Mouse (Mus musculus): ENCODE measurements at regions not wholly inside any gene's neighbourhood (a gene's known extent, or its start where the extent isn't known, plus 50 kb on each side); places are given as distances from the start of the nearest gene placed in this dataset.

DNA sequence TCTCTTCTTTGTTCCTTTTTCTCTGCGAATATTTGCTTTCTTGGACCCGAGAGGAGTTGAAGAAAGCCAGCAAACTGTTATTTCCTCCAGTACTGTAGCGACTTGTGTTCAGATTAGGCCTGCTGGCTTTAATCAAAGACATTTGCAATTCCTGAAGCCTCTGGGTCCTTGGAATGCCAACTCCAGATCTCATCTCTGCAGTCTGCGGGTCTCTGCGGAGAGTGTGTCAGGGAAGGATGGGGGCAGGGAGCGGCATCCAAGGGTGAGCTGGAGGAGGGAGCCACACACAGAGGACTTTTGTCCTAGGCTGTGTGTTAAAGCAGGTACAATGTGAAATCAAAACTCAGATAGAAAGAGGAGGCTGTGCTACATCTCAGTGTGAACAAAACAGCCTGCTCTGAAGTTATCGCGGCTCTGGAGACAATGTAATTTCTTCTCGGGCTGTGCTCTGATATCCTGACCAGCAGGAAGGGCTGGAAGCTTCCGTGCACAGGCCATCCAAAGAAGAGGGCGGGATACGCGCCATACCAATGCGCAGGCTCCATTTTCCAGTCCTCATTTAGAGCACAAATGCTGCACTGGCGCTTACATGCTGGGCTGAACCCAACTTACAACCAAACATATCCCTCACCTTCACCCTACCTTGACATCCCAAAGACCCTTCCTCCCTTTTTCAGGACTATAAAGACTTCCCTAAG is 71.1 kb upstream of the Cadm1 start:
- Histone ChIP-seq H3K27me3 (ENCODE audit: control insufficient read depth, insufficient read depth, low read length) (no peaks in the 10 kb centered on the region), H3K27ac (ENCODE audit: low read length) (no peak overlapping the region), H3K9ac (ENCODE audit: low read length) (no peak overlapping the region), H3K4me2 (ENCODE audit: low read depth, low read length) (no peak overlapping the region), H3K4me1 (ENCODE audit: control insufficient read depth, insufficient read depth, low read length) (no peaks in the 10 kb centered on the region), H3K4me3 (replicated peaks; ENCODE audit: low read length) (no peak overlapping the region), H3K9me3 (replicated peaks; ENCODE audit: control insufficient read depth, low read length) (no peaks in the 10 kb centered on the region), H3K36me3 (ENCODE audit: control insufficient read depth, insufficient read depth, low read length) (no peaks in the 10 kb centered on the region)
- WGBS, result 53% methylated on average over 15 of the region's 15 CpGs
- no peak for ATAC-seq (ENCODE audit: insufficient read depth, low FRiP score)

DNA sequence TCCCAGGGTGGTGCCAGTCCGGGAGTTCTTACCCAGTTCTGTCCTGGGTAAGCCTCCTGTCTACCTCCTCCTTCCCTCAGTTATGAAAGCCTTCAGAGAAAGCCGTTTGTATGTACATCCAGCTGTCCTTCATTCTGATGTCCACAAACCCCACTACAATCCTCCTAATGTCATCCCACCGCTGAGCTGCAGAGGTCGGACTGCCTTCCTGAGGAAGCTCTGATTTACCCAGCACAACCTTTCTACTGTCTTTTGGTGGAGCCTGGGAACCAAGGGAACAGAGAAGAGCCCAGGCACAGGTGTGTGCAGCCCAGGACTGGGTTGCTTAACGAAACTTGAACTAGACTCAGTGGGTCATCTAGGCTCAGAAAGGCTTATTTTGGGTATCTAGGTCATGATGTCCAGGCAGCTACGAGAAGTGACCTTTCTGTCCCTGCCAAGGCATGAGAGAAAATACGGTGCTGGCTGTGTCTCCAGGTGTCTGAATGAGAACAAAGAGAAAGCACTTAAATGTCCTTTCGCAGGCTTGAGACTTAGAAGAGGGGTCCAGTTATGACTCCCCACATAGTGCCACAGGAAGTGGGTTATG is 70.4 kb upstream of the Cadm1 start:
- H3K27me3 ChIP-seq (ENCODE audit: control insufficient read depth, insufficient read depth, low read length), result no peaks in the 10 kb centered on the region
- H3K9me3 ChIP-seq (replicated peaks; ENCODE audit: control insufficient read depth, low read length), result no peaks in the 10 kb centered on the region
- no peak overlapping the region for H3K27ac ChIP-seq (ENCODE audit: low read length)
- WGBS, result 84% methylated on average over 8 of the region's 8 CpGs
- ATAC-seq (ENCODE audit: insufficient read depth, low FRiP score), result no peak
- no peak overlapping the region for H3K4me2 ChIP-seq (ENCODE audit: low read depth, low read length)
- no peaks in the 10 kb centered on the region for H3K36me3 ChIP-seq (ENCODE audit: control insufficient read depth, insufficient read depth, low read length)
- no peak overlapping the region for H3K9ac ChIP-seq (ENCODE audit: low read length)
- H3K4me1 ChIP-seq (ENCODE audit: control insufficient read depth, insufficient read depth, low read length), result no peaks in the 10 kb centered on the region
- H3K4me3 ChIP-seq (replicated peaks; ENCODE audit: low read length), result no peak overlapping the region

DNA sequence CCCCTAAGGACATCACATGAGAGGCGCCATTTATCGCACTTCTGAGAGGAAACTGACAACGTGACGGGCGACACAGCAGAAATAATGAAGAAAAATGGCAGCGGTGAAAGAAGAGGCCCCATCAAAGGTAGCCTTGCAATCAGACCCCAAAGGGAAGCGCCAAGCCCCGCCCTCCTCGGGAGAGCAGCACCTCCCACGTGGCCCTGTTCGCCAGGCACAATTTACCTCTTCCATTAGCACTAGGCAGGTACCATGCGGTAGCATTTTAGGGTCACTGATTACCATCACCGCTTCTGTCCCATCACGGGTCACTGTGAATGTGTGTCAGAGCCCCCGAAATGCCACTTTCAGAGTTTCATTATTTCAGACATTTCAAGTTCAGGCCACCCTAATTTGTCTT is 69.7 kb upstream of the Cadm1 start:
- no peaks in the 10 kb centered on the region for H3K36me3 ChIP-seq (ENCODE audit: control insufficient read depth, insufficient read depth, low read length)
- ATAC-seq (ENCODE audit: insufficient read depth, low FRiP score), result no peak
- WGBS, result 82% methylated on average over 15 of the region's 15 CpGs
- no peaks in the 10 kb centered on the region for H3K4me1 ChIP-seq (ENCODE audit: control insufficient read depth, insufficient read depth, low read length)
- H3K4me3 ChIP-seq (replicated peaks; ENCODE audit: low read length), result no peak overlapping the region
- H3K27ac ChIP-seq (ENCODE audit: low read length), result no peak overlapping the region
- no peaks in the 10 kb centered on the region for H3K9me3 ChIP-seq (replicated peaks; ENCODE audit: control insufficient read depth, low read length)
- no peak overlapping the region for H3K4me2 ChIP-seq (ENCODE audit: low read depth, low read length)
- no peak overlapping the region for H3K9ac ChIP-seq (ENCODE audit: low read length)
- H3K27me3 ChIP-seq (ENCODE audit: control insufficient read depth, insufficient read depth, low read length), result no peaks in the 10 kb centered on the region

- Histone ChIP-seq H3K27me3 (ENCODE audit: control insufficient read depth, insufficient read depth, low read length) (no peaks in the 10 kb centered on the region), H3K4me1 (ENCODE audit: control insufficient read depth, insufficient read depth, low read length) (no peaks in the 10 kb centered on the region), H3K4me3 (replicated peaks; ENCODE audit: low read length) (no peak overlapping the region), H3K9ac (ENCODE audit: low read length) (no peak overlapping the region), H3K27ac (ENCODE audit: low read length) (no peak overlapping the region), H3K4me2 (ENCODE audit: low read depth, low read length) (no peak overlapping the region), H3K9me3 (replicated peaks; ENCODE audit: control insufficient read depth, low read length) (no peaks in the 10 kb centered on the region), H3K36me3 (ENCODE audit: control insufficient read depth, insufficient read depth, low read length) (no peaks in the 10 kb centered on the region)
- ATAC-seq (ENCODE audit: insufficient read depth, low FRiP score), result no peak
- WGBS, result 82% methylated on average over 3 of the region's 3 CpGs
Observed at GRCm38 (mm10) chr9:47461915-47462314, 68.1 kb upstream of the Cadm1 start.

DNA sequence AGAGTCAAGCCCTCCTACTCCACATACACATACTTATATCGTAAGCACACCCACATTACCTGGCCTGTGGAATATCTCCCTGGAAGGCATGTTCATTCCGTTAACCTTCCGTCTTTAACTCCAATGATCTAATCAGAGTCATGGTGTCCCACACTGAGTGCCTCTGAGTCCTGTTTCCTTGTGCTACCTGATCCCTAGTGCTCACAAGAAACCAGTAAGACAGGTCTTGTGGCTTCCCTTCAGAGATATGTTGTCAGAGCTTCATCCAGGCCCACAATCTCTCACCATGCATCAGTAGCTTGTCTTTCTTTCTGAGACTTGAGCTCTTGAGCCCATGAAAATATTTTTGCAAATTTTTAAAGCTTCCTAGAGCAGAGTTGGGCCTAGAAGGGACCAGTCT is 63.2 kb upstream of the Cadm1 start:
- H3K27me3 ChIP-seq (ENCODE audit: control insufficient read depth, insufficient read depth, low read length), result no peaks in the 10 kb centered on the region
- H3K9me3 ChIP-seq (replicated peaks; ENCODE audit: control insufficient read depth, low read length), result no peaks in the 10 kb centered on the region
- H3K4me1 ChIP-seq (ENCODE audit: control insufficient read depth, insufficient read depth, low read length), result no peaks in the 10 kb centered on the region
- no peaks in the 10 kb centered on the region for H3K36me3 ChIP-seq (ENCODE audit: control insufficient read depth, insufficient read depth, low read length)
- WGBS, result 76% methylated on average over 3 of the region's 3 CpGs
- H3K4me2 ChIP-seq (ENCODE audit: low read depth, low read length), result no peak overlapping the region
- no peak for ATAC-seq (ENCODE audit: insufficient read depth, low FRiP score)
- H3K9ac ChIP-seq (ENCODE audit: low read length), result no peak overlapping the region
- no peak overlapping the region for H3K4me3 ChIP-seq (replicated peaks; ENCODE audit: low read length)
- no peak overlapping the region for H3K27ac ChIP-seq (ENCODE audit: low read length)

- WGBS, result 73% methylated on average over 9 of the region's 9 CpGs
- no peak overlapping the region for H3K4me2 ChIP-seq (ENCODE audit: low read depth, low read length)
Observed at GRCm38 (mm10) chr9:47467815-47468214, 62.2 kb upstream of the Cadm1 start.

DNA sequence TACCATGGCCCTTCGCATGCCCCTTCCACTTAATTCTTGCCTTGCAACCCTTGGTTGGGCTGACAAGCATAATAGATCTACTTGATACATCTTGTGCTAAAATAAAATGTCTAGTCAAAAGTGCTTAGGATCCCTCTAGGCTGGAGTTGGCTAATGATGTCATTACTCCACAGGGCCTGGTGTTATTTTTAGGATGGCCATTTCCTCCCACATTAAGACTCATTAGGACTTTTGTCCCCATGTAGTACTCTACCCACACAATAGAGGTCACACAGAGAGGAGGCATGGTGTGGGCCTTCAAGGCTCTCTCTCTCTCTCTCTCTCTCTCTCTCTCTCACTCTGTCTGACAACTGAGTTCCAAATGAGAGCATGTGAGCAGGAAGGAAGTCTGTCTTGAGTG is 60.4 kb upstream of the Cadm1 start:
- H3K9ac ChIP-seq (ENCODE audit: low read length), result no peak overlapping the region
- H3K27ac ChIP-seq (ENCODE audit: low read length), result no peak overlapping the region
- WGBS, result 85% methylated on average over 1 of the region's 1 CpGs
- no peak overlapping the region for H3K4me3 ChIP-seq (replicated peaks; ENCODE audit: low read length)
- H3K9me3 ChIP-seq (replicated peaks; ENCODE audit: control insufficient read depth, low read length), result no peaks in the 10 kb centered on the region
- H3K27me3 ChIP-seq (ENCODE audit: control insufficient read depth, insufficient read depth, low read length), result no peaks in the 10 kb centered on the region
- H3K36me3 ChIP-seq (ENCODE audit: control insufficient read depth, insufficient read depth, low read length), result no peaks in the 10 kb centered on the region
- no peak overlapping the region for H3K4me2 ChIP-seq (ENCODE audit: low read depth, low read length)
- ATAC-seq (ENCODE audit: insufficient read depth, low FRiP score), result no peak
- no peaks in the 10 kb centered on the region for H3K4me1 ChIP-seq (ENCODE audit: control insufficient read depth, insufficient read depth, low read length)

More at GRCm38 (mm10) chr9:47467815-47468214, 62.2 kb upstream of the Cadm1 start:
- no peaks in the 10 kb centered on the region for H3K4me1 ChIP-seq (ENCODE audit: control insufficient read depth, insufficient read depth, low read length)
- H3K27me3 ChIP-seq (ENCODE audit: control insufficient read depth, insufficient read depth, low read length), result no peaks in the 10 kb centered on the region
- H3K27ac ChIP-seq (ENCODE audit: low read length), result no peak overlapping the region
- H3K9me3 ChIP-seq (replicated peaks; ENCODE audit: control insufficient read depth, low read length), result no peaks in the 10 kb centered on the region
- ATAC-seq (ENCODE audit: insufficient read depth, low FRiP score), result no peak
- H3K9ac ChIP-seq (ENCODE audit: low read length), result no peak overlapping the region
- no peak overlapping the region for H3K4me3 ChIP-seq (replicated peaks; ENCODE audit: low read length)
- H3K36me3 ChIP-seq (ENCODE audit: control insufficient read depth, insufficient read depth, low read length), result no peaks in the 10 kb centered on the region

GRCm38 (mm10) chr9:47470741-47471140 is 59.2 kb upstream of the Cadm1 start:
- ATAC-seq (ENCODE audit: insufficient read depth, low FRiP score), result no peak
- Histone ChIP-seq H3K4me3 (replicated peaks; ENCODE audit: low read length) (no peak overlapping the region), H3K36me3 (ENCODE audit: control insufficient read depth, insufficient read depth, low read length) (no peaks in the 10 kb centered on the region), H3K4me2 (ENCODE audit: low read depth, low read length) (no peak overlapping the region), H3K9me3 (replicated peaks; ENCODE audit: control insufficient read depth, low read length) (no peaks in the 10 kb centered on the region), H3K9ac (ENCODE audit: low read length) (no peak overlapping the region), H3K4me1 (ENCODE audit: control insufficient read depth, insufficient read depth, low read length) (no peaks in the 10 kb centered on the region), H3K27me3 (ENCODE audit: control insufficient read depth, insufficient read depth, low read length) (no peaks in the 10 kb centered on the region), H3K27ac (ENCODE audit: low read length) (no peak overlapping the region)
- WGBS, result 61% methylated on average over 1 of the region's 1 CpGs

GRCm38 (mm10) chr9:47471767-47472420 is 58.1 kb upstream of the Cadm1 start:
- WGBS, result 48% methylated on average over 10 of the region's 10 CpGs
- no peak overlapping the region for H3K27ac ChIP-seq (ENCODE audit: low read length)
- no peak for ATAC-seq (ENCODE audit: insufficient read depth, low FRiP score)
- H3K4me1 ChIP-seq (ENCODE audit: control insufficient read depth, insufficient read depth, low read length), result no peaks in the 10 kb centered on the region
- H3K27me3 ChIP-seq (ENCODE audit: control insufficient read depth, insufficient read depth, low read length), result no peaks in the 10 kb centered on the region
- no peaks in the 10 kb centered on the region for H3K36me3 ChIP-seq (ENCODE audit: control insufficient read depth, insufficient read depth, low read length)
- no peak overlapping the region for H3K9ac ChIP-seq (ENCODE audit: low read length)
- H3K4me2 ChIP-seq (ENCODE audit: low read depth, low read length), result no peak overlapping the region
- no peaks in the 10 kb centered on the region for H3K9me3 ChIP-seq (replicated peaks; ENCODE audit: control insufficient read depth, low read length)
- no peak overlapping the region for H3K4me3 ChIP-seq (replicated peaks; ENCODE audit: low read length)

Measured in stomach, embryonic 16.5 days (tissue).